Mouse (Mus musculus): ENCODE measurements around the gene Fam69b. TPM values are rescaled to one million over a fixed set of nuclear protein-coding genes. Genes with fewer than 3 reads are reported as not detected.
A peak's percentile ranks its signal among the peaks of the same experiment; 100 is the strongest.
"Not testable (repeated sequence)": the region's sequence is repeated elsewhere in the genome, so short reads cannot be mapped to it uniquely, and the experiment has no call there.

The Fam69b gene
- total RNA-seq, 2 experiments from 2014 or later, result 88.2 to 90.8 TPM

GRCm38 (mm10) chr2:26639838-26640830, 11.9 kb downstream of the Fam69b start:
- peak; percentile 96 to 98 for DNase-seq (ENCODE audit: extremely low spot score in 1 of 2, low spot score in 2 of 2)
- intact Hi-C loops (cut with DNase I), result loop anchor here (5.0 to 10.0 kb wide), 3 partner anchors 193 to 395 kb away; partner anchors contain the start of genes Sec16a and Surf6

- intact Hi-C loops (cut with DNase I), result loop anchor here (5.0 to 10.0 kb wide), 2 partner anchors 261 to 394 kb away; partner anchors contain the start of gene Surf6
- DNase-seq (ENCODE audit: extremely low spot score in 1 of 2, low spot score in 2 of 2), result no peak
Measured at GRCm38 (mm10) chr2:26641006-26641647, 12.9 kb downstream of the Fam69b start.

GRCm38 (mm10) chr2:26643942-26644341, 15.7 kb downstream of the Fam69b start:
- no peak for DNase-seq (ENCODE audit: extremely low spot score in 1 of 2, low spot score in 2 of 2)
- intact Hi-C loops (cut with DNase I), result loop anchor here (5.0 to 10.0 kb wide), 2 partner anchors 258 to 391 kb away; partner anchors contain the start of gene Surf6

GRCm38 (mm10) chr2:26646643-26647293, 18.5 kb downstream of the Fam69b start:
- DNase-seq (ENCODE audit: extremely low spot score in 1 of 2, low spot score in 2 of 2), result peak; percentile 62 to 79
- intact Hi-C loops (cut with DNase I), result loop anchor here (10.0 kb wide), 1 partner anchor 388 kb away; no protein-coding TSS in a partner anchor

GRCm38 (mm10) chr2:26654687-26655086, 26.4 kb downstream of the Fam69b start:
- intact Hi-C loops (cut with DNase I), result no loop called here

GRCm38 (mm10) chr2:26657426-26657825, 29.2 kb downstream of the Fam69b start:
- intact Hi-C loops (cut with DNase I), result no loop called here
- no peak for DNase-seq (ENCODE audit: extremely low spot score in 1 of 2, low spot score in 2 of 2)

More at GRCm38 (mm10) chr2:26654687-26655086, 26.4 kb downstream of the Fam69b start:
- no peak for DNase-seq (ENCODE audit: extremely low spot score in 1 of 2, low spot score in 2 of 2)

- intact Hi-C loops (cut with DNase I), result no loop called here
- peak in 1 of 2 experiments; percentile 53 for DNase-seq (ENCODE audit: extremely low spot score in 1 of 2, low spot score in 2 of 2)
Measured at GRCm38 (mm10) chr2:26661143-26661752, 33.0 kb downstream of the Fam69b start.

- intact Hi-C loops (cut with DNase I), result no loop called here
- no peak for DNase-seq (ENCODE audit: extremely low spot score in 1 of 2, low spot score in 2 of 2)
Measured at GRCm38 (mm10) chr2:26661768-26662508, 33.7 kb downstream of the Fam69b start.

- DNase-seq (ENCODE audit: extremely low spot score in 1 of 2, low spot score in 2 of 2), result no peak
- intact Hi-C loops (cut with DNase I), result no loop called here
Measured at GRCm38 (mm10) chr2:26662509-26662882, 34.2 kb downstream of the Fam69b start.

GRCm38 (mm10) chr2:26663112-26663511, 34.9 kb downstream of the Fam69b start:
- intact Hi-C loops (cut with DNase I), result no loop called here
- DNase-seq (ENCODE audit: extremely low spot score in 1 of 2, low spot score in 2 of 2), result no peak

GRCm38 (mm10) chr2:26663551-26663950, 35.3 kb downstream of the Fam69b start:
- peak in 1 of 2 experiments; percentile 46 for DNase-seq (ENCODE audit: extremely low spot score in 1 of 2, low spot score in 2 of 2)
- intact Hi-C loops (cut with DNase I), result not testable (repeated sequence)

- no peak for DNase-seq (ENCODE audit: extremely low spot score in 1 of 2, low spot score in 2 of 2)
- intact Hi-C loops (cut with DNase I), result no loop called here
Measured at GRCm38 (mm10) chr2:26668746-26669145, 40.5 kb downstream of the Fam69b start.

GRCm38 (mm10) chr2:26671182-26671581, 42.9 kb downstream of the Fam69b start, which contains the start of gene Lcn4:
TSS of gene Lcn4 (minus strand) at chr2:26671282.
- DNase-seq (ENCODE audit: extremely low spot score in 1 of 2, low spot score in 2 of 2), result no peak
- intact Hi-C loops (cut with DNase I), result no loop called here

Small RNA genes within 50 kb of the gene (microRNA-seq; reads per million reads assigned to microRNA genes)
- 1.1 reads per million for gene Mir126a
- gene Mir126b, result not detected

Other genes starting within 250 kb of the Fam69b start
- 10 to 100 TPM; 78.8 to 80.9 TPM for gene Snapc4, start 247.8 kb upstream of the Fam69b start, total RNA-seq (2021)
- gene Entr1, start 239.1 kb upstream of the Fam69b start, total RNA-seq (2021), result 100 to 1,000 TPM; 187 to 190 TPM
- 100 to 1,000 TPM; 126 to 129 TPM for gene Pmpca, start 239.1 kb upstream of the Fam69b start, total RNA-seq (2021)
- gene Inpp5e, start 219.3 kb upstream of the Fam69b start, total RNA-seq (2021), result 10 to 100 TPM; 17.3 to 19.6 TPM
- 10 to 100 TPM; 43.6 to 46.3 TPM for gene Sec16a, start 183.2 kb upstream of the Fam69b start, total RNA-seq (2021)
- gene Notch1, start 111.8 kb upstream of the Fam69b start, total RNA-seq (2021), result 10 to 100 TPM; 26.4 to 30.5 TPM
- 10 to 100 TPM; 73.5 to 83.0 TPM for gene Egfl7, start 48.4 kb upstream of the Fam69b start, total RNA-seq (2021)
- not detected for gene Gm20532, start 41.8 kb upstream of the Fam69b start, total RNA-seq (2021)
- 1 to 10 TPM; 1.6 to 2.2 TPM for gene Agpat2, start 24.0 kb upstream of the Fam69b start, total RNA-seq (2021)
- gene Lcn4, start 42.8 kb downstream of the Fam69b start, total RNA-seq (2021), result not detected
- not detected for gene Abo, start 236.5 kb downstream of the Fam69b start, total RNA-seq (2021)